Mouse (Mus musculus): Measurements from ENCODE around the gene Adgb.

DNA sequence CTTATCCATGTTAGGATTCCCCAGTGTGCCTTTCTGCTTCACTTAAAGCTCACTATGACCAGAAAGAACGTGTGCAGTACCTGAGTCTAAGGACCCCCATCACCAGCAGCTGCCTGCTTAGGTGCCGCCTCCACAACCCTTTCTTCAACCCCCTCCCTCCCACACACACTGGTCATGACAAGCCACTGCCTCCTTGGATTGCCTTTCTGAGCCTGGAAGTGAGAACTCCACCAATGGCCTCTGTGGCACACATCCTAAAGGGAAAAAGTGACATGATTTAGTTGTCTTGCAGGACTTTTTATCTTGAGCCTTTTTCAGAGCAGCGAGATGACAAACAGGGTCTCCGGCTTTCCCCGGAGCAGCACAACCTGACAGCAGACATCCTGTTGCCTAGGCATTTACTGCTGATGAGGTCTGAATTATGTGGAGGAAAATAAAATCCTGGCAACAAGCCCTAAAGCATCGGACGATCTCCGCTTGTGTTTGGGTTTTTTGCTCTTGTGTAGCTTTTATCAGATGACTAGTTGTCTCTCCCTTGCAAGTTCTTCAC lies 162.2 kb downstream of the Adgb start:
- TF ChIP-seq CTCF (IDR thresholded peaks at IDR 0.05; ENCODE audit: insufficient read depth, low read length): no peak
- no peak for TF ChIP-seq POLR2A (IDR thresholded peaks at IDR 0.05; ENCODE audit: borderline replicate concordance, extremely low read depth, low read depth, low read length)
